Mouse (Mus musculus): Measurements from ENCODE around the gene Tmem230. TPM values are rescaled to one million over a fixed set of nuclear protein-coding genes. Genes with fewer than 3 reads are reported as not detected.

Tmem230 gene
- total and polyA plus RNA-seq, 3 experiments = 27.7 to 38.2 (median 34.7) TPM

DNA sequence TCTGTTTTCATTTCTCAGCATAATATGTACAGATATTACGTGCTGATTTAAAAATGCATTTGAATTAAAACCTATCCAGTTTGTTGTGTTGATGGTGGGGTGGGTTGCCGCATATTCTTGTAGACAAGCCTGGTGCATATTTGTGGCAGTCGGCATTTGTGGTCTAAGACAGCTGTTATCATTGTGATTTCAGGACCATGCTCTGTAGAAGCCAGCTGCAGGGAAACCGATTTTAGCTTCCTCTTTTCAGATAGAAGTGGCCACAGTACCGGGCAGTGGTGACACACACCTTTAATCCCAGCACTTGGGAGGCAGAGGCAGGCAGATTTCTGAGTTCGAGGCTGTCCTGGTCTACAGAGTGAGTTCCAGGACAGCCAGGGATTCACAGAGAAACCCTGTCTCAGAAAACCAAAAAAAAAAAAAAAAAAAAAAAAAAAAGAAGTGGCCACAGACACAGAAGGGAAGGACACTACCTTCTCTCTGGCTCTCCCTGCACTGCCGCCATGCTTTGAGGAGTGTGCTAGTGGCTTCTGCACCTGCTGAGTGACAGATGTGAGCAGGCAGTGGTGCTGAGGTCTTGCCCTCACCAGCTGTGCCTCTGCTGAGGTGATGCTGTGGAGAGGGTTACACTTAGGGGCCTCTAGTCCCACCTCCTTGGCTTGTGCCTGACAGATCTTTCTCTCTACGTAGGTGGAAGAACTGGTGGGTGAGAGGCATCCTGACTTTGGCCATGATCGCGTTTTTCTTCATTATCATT, 46.3 kb upstream of the Tmem230 start:
- peaks cover 2 to 62% of the 10 kb centered on the region in 2 experiments; a peak in 3 of 4 replicates for H3K4me1 ChIP-seq (ENCODE audit: control insufficient read depth in 1 of 2, insufficient read depth in 2 of 2)
- TF ChIP-seq USF1 (IDR thresholded peaks at IDR 0.05; ENCODE audit: low read depth, low read length) (no peak), ZNF384 (IDR thresholded peaks at IDR 0.05; ENCODE audit: low read depth, low read length) (0 out of 2 replicates have a peak, but pooled peaks have one; percentile 12)
- in situ Hi-C loops (cut with MboI; ENCODE audit: low pct_ligation_motif_present, low pct_unique_long_range_greater_than_20kb, low sequenced_read_pairs) = no loop called here
- no peaks in the 10 kb centered on the region for H3K9me3 ChIP-seq (replicated peaks; ENCODE audit: low read length)
- H3K9ac ChIP-seq (ENCODE audit: insufficient read depth, low read depth) = no peak overlapping the region
- 0 out of 2 replicates have a peak, but pooled peaks cover 8% of the 10 kb centered on the region for H3K79me2 ChIP-seq (replicated peaks; ENCODE audit: control insufficient read depth, extremely low read depth, insufficient read depth, poor library complexity, severe bottlenecking)
- no peak for DNase-seq (ENCODE audit: extremely low read depth)
- no peaks in the 10 kb centered on the region for H3K27me3 ChIP-seq (replicated peaks)
- no peak overlapping the region for H3K27ac ChIP-seq (ENCODE audit: insufficient read depth, low read depth)
- H3K36me3 ChIP-seq (replicated peaks in 1 of 2; ENCODE audit: control insufficient read depth in 1 of 2, insufficient read depth in 1 of 2, low read length in 1 of 2) = peaks cover 38 to 69% of the 10 kb centered on the region in 2 experiments
- no peak overlapping the region for H3K4me3 ChIP-seq (replicated peaks in 1 of 3; ENCODE audit: low read depth in 2 of 3, low read length in 2 of 3, poor library complexity in 1 of 3)
- H3K4me2 ChIP-seq (ENCODE audit: insufficient read depth, low read depth, poor library complexity, severe bottlenecking) = no peak overlapping the region
- dilution Hi-C loops (cut with MboI; ENCODE audit: extremely low pct_ligation_motif_present, extremely low pct_unique_long_range_greater_than_20kb, low sequenced_read_pairs) = no loop called here

GRCm38 (mm10) chr2:132292083-132292482, 44.5 kb upstream of the Tmem230 start:
- peaks cover 0 to 52% of the 10 kb centered on the region in 2 experiments; a peak in 2 of 4 replicates for H3K4me1 ChIP-seq (ENCODE audit: control insufficient read depth in 1 of 2, insufficient read depth in 2 of 2)
- no peak for TF ChIP-seq ZKSCAN1 (IDR thresholded peaks at IDR 0.05; ENCODE audit: borderline replicate concordance, low read depth, low read length)
- H3K9me3 ChIP-seq (replicated peaks; ENCODE audit: low read length) = no peaks in the 10 kb centered on the region
- no peak overlapping the region for H3K4me3 ChIP-seq (replicated peaks in 1 of 3; ENCODE audit: low read depth in 2 of 3, low read length in 2 of 3, poor library complexity in 1 of 3)
- in situ Hi-C loops (cut with MboI; ENCODE audit: low pct_ligation_motif_present, low pct_unique_long_range_greater_than_20kb, low sequenced_read_pairs) = no loop called here
- H3K4me2 ChIP-seq (ENCODE audit: insufficient read depth, low read depth, poor library complexity, severe bottlenecking) = no peak overlapping the region
- peaks cover 11% of the 10 kb centered on the region; the same call in 1 of the 2 replicates for H3K79me2 ChIP-seq (replicated peaks; ENCODE audit: control insufficient read depth, extremely low read depth, insufficient read depth, poor library complexity, severe bottlenecking)
- dilution Hi-C loops (cut with MboI; ENCODE audit: extremely low pct_ligation_motif_present, extremely low pct_unique_long_range_greater_than_20kb, low sequenced_read_pairs) = no loop called here
- no peak overlapping the region for H3K27ac ChIP-seq (ENCODE audit: insufficient read depth, low read depth)
- H3K27me3 ChIP-seq (replicated peaks) = no peaks in the 10 kb centered on the region
- H3K9ac ChIP-seq (ENCODE audit: insufficient read depth, low read depth) = no peak overlapping the region
- peaks cover 23 to 51% of the 10 kb centered on the region in 2 experiments for H3K36me3 ChIP-seq (replicated peaks in 1 of 2; ENCODE audit: control insufficient read depth in 1 of 2, insufficient read depth in 1 of 2, low read length in 1 of 2)
- DNase-seq (ENCODE audit: extremely low read depth) = no peak

DNA sequence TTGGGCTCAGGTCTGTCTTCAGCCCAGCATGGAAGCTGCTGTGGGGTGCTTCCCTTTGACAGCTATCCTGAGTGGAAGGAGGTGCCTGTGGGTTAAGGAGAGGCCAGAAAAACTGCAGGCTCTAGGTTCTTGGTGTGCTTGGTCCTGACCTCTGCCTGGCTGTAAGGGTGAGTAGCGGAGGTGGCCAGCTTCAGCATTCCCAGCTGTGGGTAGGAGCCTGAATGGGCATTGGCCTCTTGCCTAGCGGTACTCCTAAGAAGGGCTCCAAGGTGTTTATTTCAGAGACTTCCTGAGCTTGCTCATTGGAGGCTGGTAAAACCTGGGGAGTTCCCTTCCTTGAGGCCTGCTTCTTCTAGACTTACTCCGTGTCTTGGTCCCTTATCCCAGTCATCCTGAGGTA, 43.7 kb upstream of the Tmem230 start:
- Histone ChIP-seq H3K27me3 (replicated peaks) (no peaks in the 10 kb centered on the region), H3K36me3 (replicated peaks in 1 of 2; ENCODE audit: control insufficient read depth in 1 of 2, insufficient read depth in 1 of 2, low read length in 1 of 2) (peaks cover 23 to 44% of the 10 kb centered on the region in 2 experiments), H3K9me3 (replicated peaks; ENCODE audit: low read length) (no peaks in the 10 kb centered on the region), H3K4me1 (ENCODE audit: control insufficient read depth in 1 of 2, insufficient read depth in 2 of 2) (peaks cover 0 to 52% of the 10 kb centered on the region in 2 experiments; a peak in 2 of 4 replicates), H3K4me2 (ENCODE audit: insufficient read depth, low read depth, poor library complexity, severe bottlenecking) (no peak overlapping the region), H3K79me2 (replicated peaks; ENCODE audit: control insufficient read depth, extremely low read depth, insufficient read depth, poor library complexity, severe bottlenecking) (peaks cover 16% of the 10 kb centered on the region), H3K27ac (ENCODE audit: insufficient read depth, low read depth) (no peak overlapping the region), H3K4me3 (replicated peaks in 1 of 3; ENCODE audit: low read depth in 2 of 3, low read length in 2 of 3, poor library complexity in 1 of 3) (no peak overlapping the region), H3K9ac (ENCODE audit: insufficient read depth, low read depth) (no peak overlapping the region)
- in situ Hi-C loops (cut with MboI; ENCODE audit: low pct_ligation_motif_present, low pct_unique_long_range_greater_than_20kb, low sequenced_read_pairs) = no loop called here
- TF ChIP-seq ZC3H11A (IDR thresholded peaks at IDR 0.05; ENCODE audit: low read depth, low read length) (no peak), RAD21 (IDR thresholded peaks at IDR 0.05; ENCODE audit: low read depth, low read length) (no peak), ELF1 (IDR thresholded peaks at IDR 0.05; ENCODE audit: low read depth, low read length) (no peak)
- DNase-seq (ENCODE audit: extremely low read depth) = no peak
- dilution Hi-C loops (cut with MboI; ENCODE audit: extremely low pct_ligation_motif_present, extremely low pct_unique_long_range_greater_than_20kb, low sequenced_read_pairs) = no loop called here

All from CH12.LX (cell line).